Mouse (Mus musculus) limb, embryonic 14.5 days (tissue): ENCODE data around the gene Ly6g5b. TPM values are rescaled to one million over a fixed set of nuclear protein-coding genes. Genes with fewer than 3 reads are reported as not detected.

Source experiments
- ATAC-seq: fragments of 200-750 bp; cut with Nextera tagmentation; 2 replicates; pipeline ENCODE4 v1.8.0; 2017; ENCODE audit warnings: low read depth, moderate number of reproducible peaks, moderate TSS enrichment; ENCODE audit not compliant: low FRiP score
- DNase-seq: peaks from one replicate; pipeline ENCODE4 v3.0.0-alpha.2; 2015; ENCODE audit warnings: low spot score
- H3K27ac ChIP-seq: fragments of 300-500 bp; sonication (generic); replicated peaks from 2 replicates; pipeline ENCODE4 v1.5.1; 2014; ENCODE audit warnings: low read depth, mild to moderate bottlenecking, low read length, moderate library complexity, mixed read lengths
- H3K27me3 ChIP-seq: fragments of 300-500 bp; sonication (generic); 2 replicates; pipeline ENCODE4 v1.6.1; 2014; ENCODE audit warnings: low read length, mixed read lengths; ENCODE audit not compliant: control insufficient read depth, insufficient read depth
- H3K36me3 ChIP-seq: fragments of 300-500 bp; sonication (generic); 2 replicates; pipeline ENCODE4 v1.6.1; 2014; ENCODE audit warnings: mild to moderate bottlenecking, low read length, moderate library complexity, mixed read lengths; ENCODE audit not compliant: control insufficient read depth, insufficient read depth
- H3K4me1 ChIP-seq: fragments of 300-500 bp; sonication (generic); 2 replicates; pipeline ENCODE4 v1.6.1; 2014; ENCODE audit warnings: antibody characterized with exemption, low read length, mixed read lengths; ENCODE audit not compliant: control insufficient read depth, insufficient read depth
- H3K4me2 ChIP-seq: fragments of 300-500 bp; sonication (generic); replicated peaks from 2 replicates; pipeline ENCODE4 v1.6.1; 2014; ENCODE audit warnings: low read depth, mild to moderate bottlenecking, low read length, moderate library complexity; ENCODE audit not compliant: severe bottlenecking
- H3K4me3 ChIP-seq: fragments of 300-500 bp; sonication (generic); replicated peaks from 2 replicates; pipeline ENCODE4 v1.5.1; 2014; ENCODE audit warnings: low read length
- H3K9ac ChIP-seq: fragments of 300-500 bp; sonication (generic); 2 replicates; pipeline ENCODE4 v1.6.1; 2014; ENCODE audit warnings: mild to moderate bottlenecking, low read depth, low read length, moderate library complexity; ENCODE audit not compliant: severe bottlenecking
- H3K9me3 ChIP-seq: fragments of 300-500 bp; sonication (generic); 2 replicates; pipeline ENCODE4 v1.6.1; 2016; ENCODE audit warnings: low read length; ENCODE audit not compliant: control insufficient read depth
- POLR2A ChIP-seq: fragments of 200-500 bp; IDR thresholded peaks from 2 replicates; pipeline ENCODE4 v1.8.0; 2012; ENCODE audit warnings: inconsistent platforms, mild to moderate bottlenecking, moderate library complexity, borderline replicate concordance; ENCODE audit not compliant: insufficient read depth, insufficient read length; ENCODE audit errors: extremely low read depth
- WGBS: fragments of 180-500 bp; shearing (Covaris S2); extraction: QIAGEN DNeasy Blood & Tissue Kit; methylation state at CpG from one replicate; pipeline ENCODE4 v1.1.7; 2014; 5-methylcytosine and 5-hydroxymethylcytosine counted together
- polyA plus RNA-seq, 2 experiments: library from polyadenylated mRNA; depleted of rRNA in 1 of 2; stranded (reverse) in 1 of 2; unstranded in 1 of 2; fragments of >200 nt; fragmentation: Nextera tagmentation in 1 of 2; extraction: Ambion mirVana in 1 of 2; gene quantifications; 2 replicates each; pipeline versions ENCODE4 v1.2.1 to v1.2.3; 2012 to 2014

Ly6g5b gene
- polyA plus RNA-seq (2012; rRNA removed) (2.1 and 3.5 TPM in 2 replicates), polyA plus RNA-seq (2014; fragmentation: Nextera tagmentation; extraction: Ambion mirVana) (0.59 and 0.68 TPM in 2 replicates)

DNA sequence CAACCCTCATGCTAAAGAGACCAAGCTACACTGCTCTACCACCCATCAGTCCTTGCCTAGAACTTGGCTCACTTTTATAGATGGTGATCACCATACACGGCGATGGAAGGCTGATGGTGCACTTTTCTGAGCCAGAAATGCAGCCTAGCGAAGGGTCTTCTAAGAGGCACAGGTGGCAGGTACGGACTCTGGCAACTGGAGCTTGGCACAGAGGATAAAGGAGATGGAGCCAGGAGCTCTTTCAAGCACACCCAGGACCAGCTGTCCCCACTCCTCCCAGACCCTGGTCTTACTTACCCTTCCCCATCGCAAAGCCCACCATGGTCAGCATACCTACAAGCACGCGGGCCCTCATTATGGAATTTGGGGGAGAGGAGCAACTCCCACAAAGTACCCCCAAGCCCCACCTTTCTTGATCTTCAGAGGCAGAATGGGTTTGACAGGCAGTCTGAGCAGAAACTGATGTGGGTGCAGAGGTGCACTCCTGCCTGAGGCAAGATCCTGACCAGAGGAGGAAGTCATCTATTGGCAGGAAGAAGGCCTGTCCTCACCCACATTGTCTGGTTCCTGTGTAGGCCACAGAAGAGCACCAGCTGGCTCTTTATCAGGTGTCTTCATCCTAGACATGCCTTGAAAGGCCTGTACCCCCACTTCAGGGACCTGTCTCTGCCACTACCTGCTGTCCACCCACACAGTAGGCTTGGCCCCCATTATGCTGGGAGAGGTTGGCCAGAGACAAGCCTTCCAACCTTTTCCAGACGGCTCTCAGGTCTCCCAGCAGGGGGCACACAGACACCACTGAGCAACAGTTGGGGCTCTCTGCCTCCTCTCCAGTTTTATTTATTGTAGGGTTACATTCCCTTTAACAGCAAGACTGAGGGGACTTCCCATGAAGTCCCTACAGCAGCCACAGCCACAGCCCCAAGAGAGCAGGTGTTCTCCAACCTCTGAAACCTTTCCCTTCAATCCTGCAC lies at the start of gene Ly6g5b:
Gene Ly6g5b (minus strand): TSS at position 383 of the 974 bp plus-strand sequence.
- peaks cover 53% of the 10 kb centered on the region for H3K36me3 ChIP-seq
- WGBS, result 88% methylated on average over 8 of the region's 8 CpGs
- ATAC-seq, result no peak

DNA sequence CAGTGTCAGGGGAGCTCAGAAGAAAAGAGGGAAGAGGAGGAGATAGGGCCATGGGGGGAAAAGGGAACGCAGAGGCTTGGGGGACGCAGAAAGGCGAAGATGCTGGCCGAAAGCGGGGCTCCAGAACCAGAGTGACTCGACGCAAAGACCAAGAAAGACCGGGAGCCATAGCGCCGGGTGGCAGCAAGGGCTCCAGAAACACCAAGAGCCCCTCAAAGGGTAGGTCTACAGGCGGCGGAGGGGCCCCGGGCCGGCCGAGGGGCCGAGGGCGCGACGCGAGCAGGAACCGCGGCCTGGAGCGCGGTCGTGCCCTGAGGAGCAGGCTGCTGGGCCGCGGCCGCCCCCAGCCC lies 49.0 kb upstream of the Ly6g5b start:
- H3K4me3 ChIP-seq, result peak overlapping the region; percentile 99
- H3K9me3 ChIP-seq, result no peaks in the 10 kb centered on the region
- no peak for TF ChIP-seq POLR2A
- peak overlapping the region; percentile 99 for H3K9ac ChIP-seq
- no peaks in the 10 kb centered on the region for H3K27me3 ChIP-seq
- peak overlapping the region; percentile 85 for H3K4me2 ChIP-seq
- H3K27ac ChIP-seq, result peak overlapping the region; percentile 93
- ATAC-seq (no peak), DNase-seq (no peak)
- 0% methylated on average over 9 of the region's 28 CpGs for WGBS
- H3K4me1 ChIP-seq, result peaks cover 14% of the 10 kb centered on the region
- H3K36me3 ChIP-seq, result peaks cover 36% of the 10 kb centered on the region

More for the DNA sequence above, at the start of gene Ly6g5b:
- Histone ChIP-seq H3K4me1 (peaks cover 7% of the 10 kb centered on the region), H3K4me3 (no peak within 1 kb of the TSS), H3K27ac (no peak within 1 kb of the TSS), H3K27me3 (no peaks in the 10 kb centered on the region), H3K9ac (no peak within 1 kb of the TSS), H3K4me2 (no peak within 1 kb of the TSS), H3K9me3 (no peaks in the 10 kb centered on the region)
- DNase-seq, result no peak
- TF ChIP-seq POLR2A, result no peak

DNA sequence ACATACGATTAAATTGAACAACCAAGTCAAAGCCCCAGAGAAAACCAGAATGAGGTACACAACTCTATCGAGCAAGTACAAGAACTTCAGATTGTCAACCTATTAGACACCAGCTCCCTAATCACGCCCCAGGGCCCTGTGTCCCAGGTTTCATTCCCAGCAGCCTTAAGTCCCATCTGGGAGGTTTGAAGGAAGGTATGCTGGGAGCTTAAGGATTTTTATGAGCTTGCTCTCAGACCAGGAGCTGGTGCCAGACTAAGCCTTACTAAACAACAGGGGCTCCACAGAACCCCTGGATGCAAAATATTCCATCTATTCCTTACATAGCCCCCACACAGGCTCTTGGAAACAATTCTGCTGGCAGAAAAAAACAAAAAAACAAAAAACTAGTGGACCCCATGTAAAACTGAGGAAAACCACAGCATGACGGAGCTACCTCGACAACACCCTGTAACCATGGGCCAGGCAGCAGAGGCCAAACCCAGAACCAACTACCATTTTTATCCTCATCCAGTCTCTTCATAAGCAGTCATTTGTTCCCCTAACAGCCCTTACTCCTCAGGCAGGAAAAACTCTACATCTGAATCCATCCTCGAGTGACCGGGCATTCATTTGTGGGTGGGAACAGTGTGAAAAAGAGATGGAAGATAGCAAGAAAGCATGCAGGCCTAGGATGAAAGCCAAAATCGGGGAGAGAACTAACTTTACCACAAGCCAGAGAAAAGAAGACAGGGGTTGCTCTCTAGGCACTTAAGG lies 48.3 kb upstream of the Ly6g5b start:
- no peaks in the 10 kb centered on the region for H3K27me3 ChIP-seq
- no peak for ATAC-seq
- peak overlapping the region; percentile 93 for H3K27ac ChIP-seq
- no peak for DNase-seq
- 6% methylated on average over 8 of the region's 8 CpGs for WGBS
- peaks cover 14% of the 10 kb centered on the region for H3K4me1 ChIP-seq
- H3K4me3 ChIP-seq, result peak overlapping the region; percentile 99
- no peaks in the 10 kb centered on the region for H3K9me3 ChIP-seq
- peaks cover 42% of the 10 kb centered on the region for H3K36me3 ChIP-seq
- H3K9ac ChIP-seq, result peak overlapping the region; percentile 99
- TF ChIP-seq POLR2A, result no peak
- peak overlapping the region; percentile 85 for H3K4me2 ChIP-seq

DNA sequence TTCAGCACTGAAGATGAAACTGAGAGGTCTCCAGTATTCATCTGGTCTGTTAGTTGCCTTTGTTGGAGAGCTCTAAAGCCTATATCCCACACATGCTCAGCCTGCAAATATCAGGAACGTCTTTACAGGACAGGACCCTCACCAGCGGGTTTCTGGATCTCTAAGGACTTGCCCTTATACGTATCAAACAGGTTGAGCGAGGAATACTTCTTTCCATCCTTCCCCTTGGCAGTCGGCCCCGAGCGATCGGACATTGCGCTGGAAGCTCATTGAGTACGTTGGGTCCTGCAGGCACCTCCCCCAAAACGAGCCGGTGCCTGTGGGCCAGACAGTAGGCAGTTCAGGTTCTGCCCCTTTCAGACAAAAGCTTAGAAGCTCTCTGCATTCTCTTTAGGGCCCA lies 47.5 kb upstream of the Ly6g5b start:
- H3K9ac ChIP-seq, result peak overlapping the region; percentile 99
- 0 out of 2 replicates have a peak overlapping the region, but pooled peaks have one; percentile 6 for H3K27ac ChIP-seq
- peaks cover 14% of the 10 kb centered on the region for H3K4me1 ChIP-seq
- DNase-seq (no peak), ATAC-seq (no peak)
- H3K4me3 ChIP-seq, result peak overlapping the region; percentile 99
- peak overlapping the region; percentile 85 for H3K4me2 ChIP-seq
- WGBS, result 48% methylated on average over 12 of the region's 12 CpGs
- peaks cover 50% of the 10 kb centered on the region for H3K36me3 ChIP-seq
- no peaks in the 10 kb centered on the region for H3K9me3 ChIP-seq
- H3K27me3 ChIP-seq, result no peaks in the 10 kb centered on the region
- TF ChIP-seq POLR2A, result no peak

DNA sequence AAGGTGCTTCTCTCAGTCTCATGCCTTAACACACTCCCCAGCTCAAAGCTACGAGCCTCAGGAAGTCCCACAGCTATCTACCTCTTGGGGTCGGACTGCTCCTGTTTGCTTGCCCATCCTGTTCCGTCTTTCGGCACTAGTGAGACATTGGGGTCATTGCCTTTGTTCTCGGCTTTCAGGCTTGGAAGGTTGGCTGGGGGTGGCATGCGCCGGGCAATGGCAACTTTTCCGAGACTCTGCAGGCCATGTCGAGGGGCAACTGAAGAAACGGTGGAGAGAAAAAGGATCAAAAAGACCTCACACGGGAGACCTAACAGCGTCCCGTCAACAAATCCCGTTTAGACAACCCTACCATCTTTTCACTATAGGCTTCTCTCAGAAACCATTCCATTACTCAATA lies 46.9 kb upstream of the Ly6g5b start:
- H3K4me2 ChIP-seq, result peak overlapping the region; percentile 85; the same call in 1 of the 2 replicates
- no peaks in the 10 kb centered on the region for H3K9me3 ChIP-seq
- ATAC-seq (no peak), DNase-seq (no peak)
- peak overlapping the region; percentile 99; the same call in 1 of the 2 replicates for H3K4me3 ChIP-seq
- no peak for TF ChIP-seq POLR2A
- H3K27ac ChIP-seq, result no peak overlapping the region
- no peak overlapping the region; the same call in 1 of the 2 replicates for H3K9ac ChIP-seq
- H3K4me1 ChIP-seq, result peaks cover 14% of the 10 kb centered on the region
- no peaks in the 10 kb centered on the region for H3K27me3 ChIP-seq
- WGBS, result 76% methylated on average over 14 of the region's 14 CpGs
- H3K36me3 ChIP-seq, result peaks cover 56% of the 10 kb centered on the region
